Mouse (Mus musculus): ENCODE measurements around the gene Notch3.

DNA sequence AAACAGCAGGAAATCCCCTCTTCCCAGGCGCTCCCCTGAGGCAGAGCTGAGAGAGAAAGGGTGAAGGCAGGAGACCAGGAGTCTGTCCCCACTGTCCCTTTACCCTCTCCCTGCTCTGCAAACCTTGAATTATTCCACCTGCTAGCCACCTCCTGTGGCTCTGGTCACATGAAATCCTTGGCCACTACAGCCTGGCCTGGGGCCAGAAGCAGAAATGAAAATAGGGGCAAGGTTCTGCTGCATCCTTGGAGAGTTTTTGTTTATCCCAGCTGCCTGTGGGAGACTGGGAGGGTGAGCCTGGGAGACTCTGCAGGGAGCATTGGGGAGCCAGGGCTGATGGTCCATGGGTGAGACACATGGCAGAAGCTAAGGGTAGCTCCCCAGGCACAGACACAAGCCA is 69.0 kb downstream of the Notch3 start:
- TF ChIP-seq CEBPB (IDR thresholded peaks at IDR 0.05; ENCODE audit: low read depth) (no peak), CTCF (IDR thresholded peaks at IDR 0.05; ENCODE audit: control insufficient read depth, insufficient read depth, insufficient read length) (no peak), MYOD1 (IDR thresholded peaks at IDR 0.05; ENCODE audit: control insufficient read depth, insufficient read length, low read depth) (no peak)

Data from C2C12 (cell line).